Mouse (Mus musculus) kidney, postnatal 4 days (tissue): ENCODE results near the gene Gm28845.
A peak's percentile ranks its signal among the peaks of the same experiment; 100 is the strongest.

Experiments used
- DNase-seq, 2 experiments: peaks; one replicate each; pipeline ENCODE4 v3.0.0; 2021; ENCODE audit warnings: mixed read lengths in 2 of 2

The Gm28845 gene

DNA sequence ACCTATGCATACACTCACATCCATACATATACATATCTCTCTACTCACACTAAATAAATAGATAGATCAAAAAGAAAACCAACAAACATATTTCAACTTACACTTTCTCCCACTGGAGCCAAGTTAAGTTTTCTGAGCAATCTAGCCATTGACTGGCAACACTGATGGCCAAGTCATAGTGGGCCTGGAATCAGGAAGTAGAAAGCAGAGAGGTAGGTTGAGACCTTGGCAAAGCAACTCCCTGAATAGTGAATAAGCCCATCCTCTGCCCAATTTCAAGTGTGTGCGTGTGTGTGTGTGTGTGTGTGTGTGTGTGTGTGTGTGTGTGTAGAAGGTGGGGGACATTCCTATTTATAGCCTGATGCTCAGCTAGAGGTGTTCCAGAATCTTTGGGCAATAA is at the start of gene Gm28845:
Gene Gm28845, minus strand, starts transcription at position 121 of the 400 bp plus-strand sequence.
- DNase-seq = no peak

DNA sequence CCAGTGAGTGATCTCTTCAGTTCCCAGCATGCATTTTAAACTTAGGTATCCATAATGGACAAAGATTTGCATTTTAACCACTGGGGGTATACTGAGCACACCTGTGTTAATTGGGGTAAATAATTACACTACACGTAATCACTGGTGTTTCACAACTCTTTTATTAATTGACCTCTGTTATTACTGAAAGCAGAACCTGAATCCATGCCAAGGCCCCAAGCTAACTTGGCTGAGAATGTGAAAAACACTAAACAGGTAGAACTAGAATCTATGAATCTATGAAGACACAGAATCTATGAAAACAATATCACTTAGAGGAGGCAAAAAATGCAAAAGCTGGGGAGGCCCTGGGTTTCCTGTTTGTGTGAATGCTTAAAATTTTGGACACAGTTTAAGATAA is 48.1 kb upstream of the Gm28845 start:
- DNase-seq = no peak

DNA sequence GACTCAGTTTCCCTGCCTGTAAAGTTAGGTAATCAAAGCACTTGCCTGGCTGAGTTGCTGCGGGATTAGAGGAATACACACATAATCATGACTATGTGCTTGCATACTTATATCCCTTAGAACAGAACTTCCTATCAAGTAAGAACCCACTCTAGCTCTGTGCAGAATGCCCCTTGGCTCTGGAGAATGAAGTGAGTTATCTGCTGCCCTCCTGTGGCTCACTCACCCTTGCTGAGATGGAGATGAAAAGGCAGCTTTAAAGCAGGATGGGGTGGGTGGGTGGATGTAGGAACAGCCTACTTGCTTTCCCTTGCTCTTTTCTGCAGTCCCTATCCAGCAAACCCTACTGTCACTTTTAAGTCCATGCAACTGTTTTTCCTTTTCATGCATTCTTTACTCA is 42.9 kb upstream of the Gm28845 start:
- DNase-seq = peak; percentile 10 to 28

DNA sequence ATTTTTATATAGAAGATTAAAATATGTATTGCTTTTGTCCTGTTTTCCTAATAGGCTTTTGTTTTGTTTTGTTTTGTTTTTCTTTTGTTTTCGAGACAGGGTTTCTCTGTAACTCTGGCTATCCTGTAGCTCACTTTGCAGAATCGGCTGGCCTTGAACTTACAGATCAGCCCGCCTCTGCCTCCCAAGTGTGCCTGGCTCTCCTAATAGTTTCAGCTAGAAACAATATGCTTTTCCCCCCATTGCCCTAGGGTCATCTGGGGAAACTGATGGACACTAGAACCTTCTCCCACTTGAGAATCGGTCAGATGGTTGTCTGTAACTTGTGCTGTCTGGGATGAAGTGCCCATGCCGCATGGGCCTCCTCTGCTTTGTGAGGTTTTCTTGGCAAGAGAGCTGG is 36.8 kb upstream of the Gm28845 start:
- no peak for DNase-seq

DNA sequence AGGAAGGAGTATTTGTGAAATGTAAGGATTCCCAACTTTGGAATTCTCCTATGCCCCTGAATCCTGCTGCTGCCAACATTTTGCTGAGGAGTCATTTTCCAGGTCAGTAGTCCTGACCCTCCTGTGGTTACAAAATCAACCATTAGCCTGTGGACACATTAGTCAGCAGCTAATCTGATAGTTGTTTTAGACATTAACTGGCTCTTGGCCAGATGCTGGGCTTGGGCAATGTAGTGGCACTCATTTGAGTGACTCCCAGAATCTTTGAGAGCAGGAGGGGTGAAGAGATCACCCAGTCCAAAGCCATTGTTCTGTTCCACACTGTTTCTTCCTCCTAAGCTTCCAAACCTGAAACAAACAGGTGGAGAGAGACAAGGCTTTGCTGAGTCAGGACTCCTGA is 35.5 kb upstream of the Gm28845 start:
- peak; percentile 68 to 77 for DNase-seq

DNA sequence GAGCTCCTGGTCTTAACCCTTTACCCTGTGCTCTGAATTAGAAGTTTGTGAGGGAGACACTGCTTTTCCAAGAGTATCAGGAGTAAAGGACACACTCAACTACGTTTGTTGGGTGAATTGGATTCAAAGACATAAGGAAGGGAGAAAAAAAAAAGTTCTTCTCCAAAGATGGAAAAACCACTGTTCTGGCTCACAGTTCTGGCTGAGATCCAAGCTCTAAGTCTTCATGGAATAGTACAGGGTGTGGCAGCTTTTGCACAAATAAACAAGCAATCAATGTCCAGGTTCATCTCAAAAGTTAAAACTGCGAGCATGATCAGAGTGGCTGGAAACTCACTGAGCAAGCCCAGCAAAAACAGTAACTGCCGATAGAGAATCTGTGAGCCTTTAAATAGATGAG is 28.6 kb upstream of the Gm28845 start:
- DNase-seq = no peak

DNA sequence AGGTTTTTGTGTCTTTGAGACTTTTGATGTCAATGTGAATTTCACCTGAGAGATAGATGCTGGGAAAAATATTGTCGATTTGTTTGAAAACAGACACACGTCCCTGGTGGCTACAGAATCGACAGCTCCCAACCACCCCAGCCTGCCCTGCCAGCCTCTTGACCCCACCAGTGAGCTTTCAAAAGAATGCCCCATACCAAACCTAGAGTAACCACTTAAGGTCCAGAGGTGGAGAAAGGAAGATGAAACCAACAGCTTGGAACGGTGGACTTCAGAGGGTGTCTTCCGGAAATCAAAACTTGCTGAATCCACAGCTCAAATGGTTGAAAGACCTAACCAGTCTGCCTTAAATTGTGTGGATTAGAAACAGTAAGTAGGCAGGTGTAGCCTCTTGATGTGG is 28.0 kb upstream of the Gm28845 start:
- DNase-seq = no peak

DNA sequence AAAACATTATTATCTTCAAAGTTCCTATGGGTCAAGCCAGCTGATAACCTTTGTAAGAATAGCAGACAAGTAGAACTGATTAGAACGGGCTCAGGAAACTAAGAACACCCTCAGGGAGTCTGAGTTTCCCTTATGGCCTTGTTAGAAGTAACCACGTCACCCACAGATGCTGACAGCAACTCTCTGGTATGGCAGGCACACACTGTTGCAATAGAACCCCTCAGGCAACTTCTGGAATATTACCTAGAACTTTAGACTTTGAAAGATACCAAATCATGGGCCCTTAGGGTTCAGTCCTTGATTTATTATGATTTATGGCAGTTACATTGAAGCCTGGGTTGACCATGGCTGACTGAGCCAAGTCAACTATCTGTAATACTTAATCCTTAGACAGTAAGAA is 27.2 kb upstream of the Gm28845 start:
- DNase-seq = no peak

DNA sequence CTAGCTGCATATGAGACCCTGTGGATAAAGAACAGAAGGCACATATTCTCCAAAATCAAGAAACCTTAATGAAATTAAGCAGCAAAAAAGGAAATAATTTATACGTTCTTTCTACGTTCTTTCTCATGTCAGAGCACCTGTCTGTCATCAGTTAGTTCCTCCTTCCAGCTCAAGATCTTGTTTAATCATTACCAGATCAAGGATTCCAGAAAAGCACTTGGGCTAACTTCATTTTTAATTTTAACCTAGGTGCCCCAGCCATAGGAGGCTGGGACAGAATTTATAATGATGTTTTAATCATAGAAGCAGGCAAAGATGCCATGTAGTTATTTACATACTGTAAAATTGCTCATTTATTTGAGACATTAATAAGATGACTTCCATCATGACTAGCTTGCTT is 25.4 kb upstream of the Gm28845 start:
- no peak for DNase-seq

DNA sequence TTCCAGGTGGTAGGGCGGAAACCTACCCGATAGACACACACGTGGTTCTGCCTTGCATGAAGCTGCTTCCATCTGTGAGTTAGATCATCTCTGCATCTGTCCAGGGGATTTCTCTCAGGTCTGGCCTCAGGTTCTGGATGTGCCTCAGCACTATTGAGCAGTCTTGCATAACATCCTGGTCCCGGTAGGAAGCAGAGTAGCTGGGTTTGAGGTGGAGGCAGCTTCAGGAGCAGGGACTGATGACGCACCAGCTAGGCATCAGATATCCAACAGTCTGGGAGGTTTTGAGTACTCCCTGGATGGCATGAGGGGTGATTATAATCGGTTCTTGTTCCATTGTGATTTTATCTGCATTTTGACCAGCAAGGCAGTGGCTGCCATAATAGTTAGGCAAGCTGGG is 18.2 kb upstream of the Gm28845 start:
- DNase-seq = no peak

DNA sequence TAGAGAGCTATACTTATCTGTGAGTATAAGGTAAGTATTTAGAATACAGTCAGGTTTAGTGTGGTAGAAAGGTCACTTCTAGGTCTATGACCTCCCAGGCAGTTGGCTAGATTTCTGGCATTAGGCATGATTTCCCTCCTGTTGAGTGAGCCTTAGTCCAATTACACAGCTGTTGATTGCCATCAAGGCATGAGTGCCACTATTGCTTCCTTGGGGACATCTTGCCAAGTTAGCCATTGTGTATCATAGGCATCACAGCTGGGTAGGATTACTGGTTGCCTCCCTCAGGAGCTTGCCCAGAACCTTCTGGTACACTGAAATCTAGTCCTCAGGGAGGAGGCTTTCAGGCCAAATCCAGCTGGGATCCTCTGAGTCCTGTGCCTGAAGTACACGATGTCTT is 13.5 kb upstream of the Gm28845 start:
- no peak for DNase-seq

DNA sequence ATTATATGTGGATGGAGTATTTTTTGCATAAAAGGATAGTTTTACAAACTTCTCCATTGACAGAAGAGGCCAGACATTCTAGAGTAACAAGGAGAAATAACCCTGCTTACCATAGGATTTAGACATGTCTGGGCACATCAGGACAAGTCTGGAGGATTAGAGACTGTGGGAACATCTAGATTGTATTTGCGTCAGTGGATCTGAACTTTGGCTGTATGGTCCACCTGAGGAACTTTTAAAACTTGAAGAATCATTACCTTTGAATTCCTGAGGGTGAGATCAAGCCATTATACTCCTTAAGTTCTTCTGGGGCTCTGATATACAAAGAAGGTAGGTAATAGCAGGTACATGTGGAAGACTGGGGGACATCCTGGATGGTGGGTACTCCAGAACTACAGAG is 12.3 kb upstream of the Gm28845 start:
- DNase-seq = no peak

DNA sequence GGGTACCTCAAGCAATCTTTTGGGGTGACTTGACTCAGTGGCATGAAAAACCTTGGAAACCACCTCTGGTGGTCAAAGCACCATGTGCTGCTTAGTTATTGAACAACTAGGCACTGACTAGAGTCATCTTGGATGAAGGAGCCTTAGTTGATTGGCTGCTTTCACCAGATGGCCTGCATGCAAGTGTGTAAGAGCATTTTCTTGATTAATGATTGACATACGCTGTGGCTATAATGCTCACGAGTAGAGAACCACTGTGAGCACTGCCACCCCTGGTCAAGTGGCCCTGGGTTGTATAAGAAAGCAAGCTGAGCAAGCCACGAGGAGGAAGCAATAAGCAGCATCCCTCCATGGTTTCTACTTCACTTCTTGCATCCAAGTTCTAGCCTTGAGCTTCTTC is 10.9 kb upstream of the Gm28845 start:
- DNase-seq = peak; percentile 6 to 20

DNA sequence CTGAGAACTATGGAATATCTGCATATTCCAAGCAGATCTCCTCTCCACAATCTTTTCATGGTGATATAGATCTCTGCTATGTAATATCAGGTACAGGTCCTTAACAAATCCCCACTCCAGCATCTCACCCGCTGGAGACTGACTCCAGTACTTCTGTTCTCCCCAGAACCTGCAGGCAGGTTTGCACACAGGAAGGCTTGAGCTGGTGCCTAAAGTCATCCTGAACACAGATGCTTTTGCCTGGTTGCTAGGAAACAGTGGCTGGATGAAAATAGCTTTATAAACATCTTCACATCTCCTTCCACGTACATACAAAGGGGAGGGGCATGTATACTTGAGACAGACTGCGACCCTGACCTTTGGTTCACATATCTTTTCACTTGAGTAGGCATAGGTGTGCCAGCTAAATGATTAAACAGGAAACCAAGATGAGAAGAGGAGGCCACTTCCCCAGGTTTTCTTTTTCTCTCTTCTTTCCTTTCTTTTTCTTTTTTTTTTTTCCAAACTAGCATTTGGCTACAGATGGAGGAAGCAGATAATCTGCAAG is 10.3 kb upstream of the Gm28845 start:
- no peak for DNase-seq

DNA sequence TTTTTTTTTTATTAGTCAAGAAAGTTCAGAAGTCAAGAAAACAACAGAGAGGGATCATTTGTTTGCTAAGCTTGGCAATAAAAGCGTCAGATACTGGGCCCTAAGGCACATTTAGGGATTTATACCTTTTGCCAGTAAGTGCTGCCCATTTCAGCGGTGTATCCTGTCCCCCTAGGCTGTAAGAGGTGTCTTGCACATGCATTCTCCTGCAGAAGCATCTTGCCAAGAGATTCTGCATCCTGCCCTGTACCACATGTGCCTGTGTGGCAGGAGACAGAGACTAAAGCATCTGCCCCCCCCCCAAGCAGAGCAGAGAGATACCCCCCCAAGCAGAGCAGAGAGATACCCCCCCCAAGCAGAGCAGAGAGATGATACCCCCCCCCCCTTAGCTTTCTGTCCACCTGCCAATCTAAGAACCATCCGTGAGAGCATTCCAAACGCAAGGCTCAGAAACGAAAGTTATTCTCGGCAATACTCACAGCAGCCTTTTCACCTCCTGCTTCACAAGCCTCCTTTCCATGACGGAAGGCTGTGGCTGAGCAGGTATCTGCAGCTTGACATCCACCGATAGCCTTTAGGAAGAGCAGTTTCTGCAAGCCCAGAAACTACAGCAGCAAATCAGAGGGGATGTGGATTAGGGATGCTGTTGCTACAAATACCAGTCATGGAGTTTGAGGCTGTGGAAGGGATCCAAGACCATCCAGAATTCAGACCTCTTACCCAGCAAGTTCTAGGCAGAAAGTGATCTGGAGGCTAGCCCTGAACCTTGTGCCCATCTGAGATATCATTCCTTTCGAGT is 3.4 kb upstream of the Gm28845 start, which contains the start of gene D630023F18Rik:
Gene D630023F18Rik, minus strand, starts transcription at position 641 of the 799 bp plus-strand sequence.
- peak in 1 of 2 experiments; percentile 12 for DNase-seq

DNA sequence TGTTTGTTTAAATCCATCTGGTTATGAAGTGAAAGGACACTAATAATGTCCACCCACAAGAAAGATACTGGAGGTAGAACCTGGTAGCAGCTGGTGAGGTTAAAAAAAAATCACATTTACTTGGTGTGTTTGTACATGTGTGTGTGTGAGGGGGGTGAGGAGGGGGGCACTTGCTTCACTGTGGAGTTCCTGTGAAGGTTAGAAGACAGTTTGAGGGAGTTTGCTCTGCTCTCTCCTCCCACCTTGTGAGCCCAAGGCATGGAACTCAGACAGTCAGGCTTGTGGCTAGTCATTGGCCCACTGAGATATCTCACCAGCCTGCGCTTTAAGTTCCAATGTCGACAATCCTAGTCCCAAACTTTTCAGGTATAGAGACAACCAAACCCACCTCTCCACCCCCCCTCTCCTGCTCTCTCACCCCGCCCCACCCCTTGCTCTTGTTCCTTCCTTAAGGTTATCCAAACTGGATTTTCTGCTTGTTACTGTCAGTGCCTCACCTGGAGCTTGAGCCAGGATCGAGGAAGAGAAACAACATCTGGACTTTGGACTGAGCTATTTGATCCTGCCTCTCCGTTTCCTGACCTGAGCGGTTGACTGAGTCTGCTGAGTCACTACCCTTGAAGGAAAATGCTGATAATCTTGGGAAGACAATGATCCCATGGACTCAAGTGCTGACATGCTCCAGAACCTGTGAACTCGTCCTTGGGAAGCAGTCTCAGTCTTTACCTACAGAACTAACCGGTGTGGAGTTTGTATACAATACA is 1.0 kb downstream of the Gm28845 start:
- peak; percentile 17 to 50 for DNase-seq

DNA sequence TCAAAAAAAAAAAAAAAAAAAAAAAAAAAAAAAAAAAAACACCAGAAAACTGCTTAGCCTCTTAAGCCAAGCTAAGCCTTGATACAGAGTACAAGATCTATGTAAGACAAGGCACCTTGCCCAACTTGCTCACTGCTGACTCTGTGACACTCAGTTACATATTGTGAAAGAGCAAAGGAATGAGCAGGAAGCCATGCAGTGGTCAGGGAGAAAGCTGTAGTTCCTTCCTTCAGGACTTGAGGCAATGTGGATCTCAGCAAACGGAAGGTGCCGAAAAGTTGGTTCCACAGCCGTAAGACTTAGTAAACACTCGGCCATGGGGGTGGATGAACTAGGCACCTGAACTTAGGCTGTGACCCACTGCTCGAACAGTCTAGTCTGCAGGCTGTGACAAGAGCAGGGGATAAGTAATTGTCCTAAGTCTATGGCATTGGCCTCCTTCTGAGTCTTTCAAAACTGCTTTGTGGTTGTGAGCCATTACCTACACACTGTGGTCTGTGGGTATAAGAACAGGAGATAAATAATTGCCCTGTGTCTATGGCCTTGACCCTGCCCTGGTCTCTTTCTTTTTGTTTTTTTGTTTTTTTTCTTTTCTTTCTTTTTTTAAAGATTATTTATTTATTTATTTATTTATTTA is 5.7 kb downstream of the Gm28845 start:
- DNase-seq = no peak

DNA sequence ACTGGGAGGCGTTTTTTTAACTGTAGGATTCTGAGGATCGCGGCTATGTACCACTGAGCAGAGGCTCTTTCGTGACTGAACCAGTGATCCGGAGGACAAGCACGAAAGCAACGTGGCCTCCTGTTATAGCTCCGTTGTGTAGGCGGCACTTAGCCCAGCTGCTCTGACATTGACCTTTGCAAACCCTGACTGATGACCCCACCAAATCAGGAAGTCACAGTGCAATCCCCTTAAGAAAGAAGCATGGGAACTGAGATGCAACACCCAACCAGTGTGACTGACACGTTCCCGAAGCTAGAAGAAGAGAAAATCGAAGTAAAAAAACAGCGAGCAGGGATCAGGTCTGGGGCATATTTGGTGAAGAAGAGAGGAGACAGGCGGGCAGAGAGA is 6.6 kb downstream of the Gm28845 start:
- DNase-seq = peak; percentile 10 to 36

DNA sequence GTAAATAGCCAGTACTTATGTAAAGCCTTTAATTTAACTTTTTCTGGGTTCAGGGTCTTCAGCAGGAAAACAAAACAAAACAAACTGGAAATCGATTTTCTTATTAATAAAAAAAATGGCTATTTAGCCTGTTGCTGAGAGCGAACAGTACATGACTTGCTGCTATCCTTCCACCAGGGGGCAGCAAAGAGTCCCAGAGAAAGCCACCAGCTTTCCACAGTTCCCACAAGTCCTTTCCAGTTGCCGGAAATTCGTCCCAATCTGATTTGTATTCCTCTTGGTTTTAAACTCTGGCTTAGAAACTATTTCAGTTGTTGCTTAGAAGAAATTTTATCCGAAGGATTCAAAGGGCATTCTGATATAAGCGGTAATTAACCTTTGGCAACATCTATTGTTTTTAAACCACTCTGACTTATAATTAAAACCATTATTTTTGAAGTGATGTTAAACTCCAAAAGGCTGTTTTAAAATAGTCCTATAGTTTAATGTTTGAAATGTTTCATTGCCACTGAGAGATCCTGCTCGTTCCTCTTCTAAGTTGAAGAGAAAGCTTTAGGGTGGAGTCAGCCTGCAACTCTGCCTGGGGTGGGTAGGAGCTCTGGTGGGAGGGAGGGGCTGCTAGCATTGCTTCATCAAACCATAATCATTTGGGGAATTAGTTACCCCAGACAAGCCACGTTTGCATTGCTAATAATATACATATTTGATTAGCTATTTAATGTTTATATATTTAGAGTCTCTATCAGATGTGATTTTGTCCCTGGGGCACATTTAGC is 7.1 kb downstream of the Gm28845 start:
- peak; percentile 78 to 81 for DNase-seq

DNA sequence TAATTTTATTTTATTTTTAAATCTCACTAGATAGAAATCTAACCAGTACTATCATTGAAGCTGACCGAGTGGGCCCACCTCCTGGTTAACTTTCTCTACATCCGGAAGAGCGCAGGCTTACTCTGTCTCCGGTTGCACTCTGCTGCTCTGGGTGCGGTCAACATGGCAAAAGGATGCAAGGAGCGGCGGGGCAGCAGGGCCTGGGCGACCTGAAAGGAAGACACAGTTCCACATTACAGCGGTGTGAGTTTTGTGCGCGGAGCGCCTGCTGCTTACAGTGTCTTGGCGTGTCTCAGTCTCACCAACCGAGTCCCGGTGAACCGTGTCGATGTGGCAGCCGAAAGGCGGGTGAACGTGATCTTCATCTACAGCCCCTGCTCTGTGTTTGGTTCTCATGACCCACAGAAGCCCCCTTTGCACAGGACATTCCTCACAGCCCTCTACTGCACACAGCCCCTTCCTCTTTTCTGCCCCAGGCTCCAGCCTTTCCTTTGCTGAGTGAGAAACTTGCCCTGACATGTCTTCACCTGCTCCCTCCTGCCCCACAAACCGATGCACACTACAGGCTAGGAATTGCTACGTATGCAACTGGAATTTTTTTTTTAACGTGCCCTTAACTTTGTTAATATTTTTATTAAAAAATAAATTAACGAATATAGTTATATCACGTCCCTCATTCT is 9.5 kb downstream of the Gm28845 start:
- DNase-seq = peak in 1 of 2 experiments; percentile 8

DNA sequence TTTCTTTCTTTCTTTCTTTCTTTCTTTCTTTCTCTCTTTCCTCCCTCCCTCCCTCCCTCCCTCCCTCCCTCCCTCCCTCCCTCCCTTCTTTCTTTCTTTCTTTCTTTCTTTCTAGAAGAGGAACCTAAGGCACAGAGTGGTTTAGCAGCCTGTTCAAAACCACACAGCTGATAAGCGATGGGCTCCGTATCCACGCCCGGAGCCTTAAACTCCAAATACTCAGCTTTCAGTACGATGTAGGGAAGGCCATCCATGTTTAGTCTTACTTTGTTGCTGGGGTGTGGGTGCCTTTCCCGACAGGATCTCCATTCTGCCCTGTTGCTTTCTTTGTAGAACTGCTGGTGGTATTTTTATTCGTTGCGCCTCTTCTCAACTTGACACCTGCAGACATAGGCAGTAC is 10.2 kb downstream of the Gm28845 start:
- no peak for DNase-seq
